Mouse (Mus musculus): ENCODE measurements at regions not wholly inside any gene's neighbourhood (a gene's known extent, or its start where the extent isn't known, plus 50 kb on each side); places are given as distances from the start of the nearest gene placed in this dataset.

DNA sequence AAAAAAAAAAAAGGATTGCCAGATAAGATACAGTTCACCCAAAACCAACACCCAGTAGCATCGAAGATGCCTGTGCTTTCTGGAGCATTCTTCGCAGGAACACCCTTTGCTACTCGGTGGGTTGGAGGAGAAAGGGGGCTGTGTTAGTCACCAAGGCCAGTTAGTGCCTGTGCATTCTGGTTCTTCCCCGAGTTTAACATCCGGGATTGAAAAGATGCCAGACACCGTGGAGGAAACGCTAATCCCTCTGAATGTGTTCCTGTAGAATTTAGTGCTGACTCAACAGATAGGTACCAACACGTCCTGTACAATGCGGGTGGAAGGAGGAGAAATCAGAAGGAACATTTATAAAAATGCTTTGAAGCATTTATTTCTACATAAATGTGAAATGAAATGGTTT, 385.5 kb upstream of the Mctp2 start:
- TF ChIP-seq POLR2A (IDR thresholded peaks at IDR 0.05; ENCODE audit: low read depth, low read length), result no peak
- no peak for TF ChIP-seq CTCF (conservative IDR thresholded peaks at IDR 0.05; ENCODE audit: insufficient read depth, insufficient read length, low read depth, low read length)

All from kidney, adult 2 months (tissue).